Mouse (Mus musculus) right cerebral cortex, postnatal 4 days (tissue): ENCODE measurements around the gene Ctdspl.

Experiments
- DNase-seq: peaks from one replicate; pipeline ENCODE4 v3.0.0-alpha.2; 2022

Gene Ctdspl

DNA sequence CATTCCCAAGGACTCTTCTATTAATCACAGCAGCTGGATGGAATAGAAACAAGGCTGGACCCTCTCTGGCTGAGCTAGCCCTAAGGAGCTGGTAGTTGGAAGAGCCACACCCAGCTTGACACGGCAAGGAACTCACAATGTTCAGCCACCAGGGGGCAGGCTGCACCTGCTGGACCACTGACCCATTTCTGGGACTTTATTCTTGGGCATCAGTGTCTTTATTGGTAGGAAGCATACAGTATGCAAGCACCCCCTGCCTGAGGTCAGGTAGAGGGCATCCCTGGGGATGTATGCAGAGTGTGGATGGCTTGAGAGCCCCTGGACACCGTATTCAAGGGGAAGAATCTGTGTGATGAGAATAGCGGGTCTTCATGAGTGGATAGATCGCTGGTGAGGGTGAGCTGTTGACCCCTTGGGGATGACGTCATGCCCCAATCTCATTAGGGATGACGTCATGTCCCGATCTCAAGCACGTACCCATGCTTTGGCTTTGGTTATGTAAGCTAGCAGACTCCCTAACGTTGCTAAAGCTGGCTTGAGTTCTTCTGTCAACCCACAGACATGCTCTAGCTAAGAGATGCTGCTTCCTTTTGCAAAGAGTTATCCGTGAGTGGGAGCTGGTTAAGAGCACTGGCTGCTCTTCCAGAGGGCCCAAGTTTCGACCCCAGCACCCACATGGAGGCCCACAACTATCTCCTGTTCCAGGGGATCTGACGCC, 5.3 kb upstream of the Ctdspl start:
- DNase-seq, result peak; percentile 87

DNA sequence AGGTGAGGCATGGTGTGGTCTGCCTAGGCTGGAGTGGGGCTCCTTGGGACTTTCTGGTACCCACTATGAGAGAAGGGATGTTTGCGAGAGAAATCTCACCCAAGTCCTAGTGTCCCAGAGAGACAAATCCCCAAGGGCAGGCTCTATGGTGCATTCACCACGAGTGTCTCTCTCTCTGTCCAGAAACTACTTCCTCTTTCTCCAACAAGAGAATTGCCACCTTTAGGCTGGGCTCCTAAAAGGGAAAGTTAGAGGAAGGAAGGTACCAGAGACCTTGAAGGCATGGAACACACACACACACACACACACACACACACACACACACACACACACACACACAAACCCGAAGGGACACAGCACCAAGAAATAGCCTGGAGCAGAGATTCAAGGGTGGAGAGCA, 4.3 kb upstream of the Ctdspl start:
- DNase-seq, result no peak

- DNase-seq, result no peak
Observed at GRCm38 (mm10) chr9:118924554-118925085, 1.6 kb upstream of the Ctdspl start.

GRCm38 (mm10) chr9:118925286-118926110, 755 bp upstream of the Ctdspl start:
- DNase-seq, result peak; percentile 92

DNA sequence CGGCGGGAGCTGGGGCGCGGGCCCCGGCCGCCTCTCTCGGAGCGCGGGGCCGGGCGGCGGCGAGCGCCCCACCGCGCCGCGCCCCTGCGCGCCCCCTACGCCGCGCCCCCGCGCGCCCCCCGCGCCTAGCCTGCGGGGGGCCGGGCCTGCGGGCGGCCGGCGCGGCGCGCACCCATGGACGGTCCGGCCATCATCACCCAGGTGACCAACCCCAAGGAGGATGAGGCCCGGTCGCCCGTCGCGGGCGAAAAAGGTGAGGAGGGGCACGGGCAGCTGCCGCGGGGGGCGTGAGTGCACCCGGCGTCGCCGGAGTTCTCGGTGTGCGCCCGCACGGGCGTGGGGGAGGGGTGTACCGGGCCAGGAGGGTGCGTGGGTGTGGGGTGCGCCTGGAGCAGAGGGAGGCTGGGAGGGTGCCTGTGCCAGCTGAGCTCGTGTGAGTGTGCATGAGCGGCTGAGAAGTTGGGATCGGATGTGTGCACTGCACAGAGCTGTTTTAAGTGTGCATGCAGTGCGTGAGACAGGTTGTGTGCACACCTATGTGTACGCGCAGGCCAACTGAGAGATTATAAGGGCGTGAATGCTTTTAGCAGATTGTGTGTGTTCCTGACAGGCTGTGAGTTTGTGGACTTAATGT, 552 bp downstream of the Ctdspl start:
- peak; percentile 72 for DNase-seq

GRCm38 (mm10) chr9:118927501-118927900, 1.2 kb downstream of the Ctdspl start:
- DNase-seq, result no peak

GRCm38 (mm10) chr9:118928007-118928406, 1.8 kb downstream of the Ctdspl start:
- DNase-seq, result no peak

DNA sequence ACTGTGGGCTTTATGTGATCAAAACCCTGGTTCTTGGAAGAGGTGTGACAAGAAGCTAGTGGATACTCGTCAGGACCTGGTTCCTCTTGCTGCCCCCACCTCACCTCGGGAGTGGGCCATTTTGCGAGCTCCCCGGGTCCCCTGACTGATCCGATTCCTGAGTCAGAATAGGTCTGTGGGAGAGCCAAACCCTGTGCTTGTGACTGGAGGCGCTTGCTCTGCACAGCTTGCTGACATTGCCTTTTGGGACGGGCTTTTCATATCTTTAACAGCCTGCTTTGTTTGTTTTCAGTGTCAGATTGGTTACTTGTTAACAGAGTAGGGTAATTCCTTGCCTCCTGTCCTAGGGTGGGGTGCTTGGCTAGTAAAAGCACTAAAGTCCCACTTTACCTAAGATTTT, 2.4 kb downstream of the Ctdspl start:
- no peak for DNase-seq

DNA sequence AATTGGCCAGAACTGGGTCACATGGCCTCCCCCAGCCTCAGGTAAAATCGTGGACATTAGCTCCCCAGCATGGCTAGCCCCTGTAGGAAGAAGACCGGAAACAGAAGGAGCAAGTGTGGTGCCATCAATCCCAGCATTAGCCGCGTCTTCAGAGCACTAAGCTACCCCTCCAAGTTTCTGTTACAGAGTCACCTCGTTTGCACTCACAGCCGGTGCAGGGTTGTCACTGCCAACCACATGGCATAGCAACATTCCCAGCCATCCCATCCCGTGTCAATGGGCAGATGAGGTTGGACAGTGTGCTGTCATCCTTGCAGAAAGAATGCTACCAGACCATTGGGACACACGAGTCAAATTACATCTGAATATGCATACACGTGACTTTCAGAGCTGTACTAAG, 4.4 kb downstream of the Ctdspl start:
- DNase-seq, result no peak

GRCm38 (mm10) chr9:118933800-118934199, 7.5 kb downstream of the Ctdspl start:
- DNase-seq, result no peak

DNA sequence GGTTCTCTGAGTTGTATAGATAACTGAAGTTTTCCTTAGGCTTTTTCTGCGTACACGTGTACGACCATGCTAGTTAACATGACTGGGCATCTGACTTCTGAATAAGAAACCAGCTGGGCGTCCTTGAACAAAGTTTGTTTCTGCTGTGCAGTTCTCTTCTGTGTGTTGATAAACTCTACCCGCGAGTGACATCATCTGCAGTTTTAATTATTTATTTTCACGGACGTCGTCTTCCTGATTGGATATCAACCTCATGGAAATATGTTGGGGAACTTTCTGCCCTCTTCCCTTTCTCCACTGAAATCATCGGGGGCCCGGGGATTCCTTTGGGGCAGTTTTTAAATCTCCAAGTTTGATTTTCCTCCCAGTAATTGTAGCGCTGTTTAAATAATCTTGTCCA, 8.1 kb downstream of the Ctdspl start:
- no peak for DNase-seq

- no peak for DNase-seq
Observed at GRCm38 (mm10) chr9:118935098-118935497, 8.8 kb downstream of the Ctdspl start.

GRCm38 (mm10) chr9:118936071-118936470, 9.8 kb downstream of the Ctdspl start:
- no peak for DNase-seq

DNA sequence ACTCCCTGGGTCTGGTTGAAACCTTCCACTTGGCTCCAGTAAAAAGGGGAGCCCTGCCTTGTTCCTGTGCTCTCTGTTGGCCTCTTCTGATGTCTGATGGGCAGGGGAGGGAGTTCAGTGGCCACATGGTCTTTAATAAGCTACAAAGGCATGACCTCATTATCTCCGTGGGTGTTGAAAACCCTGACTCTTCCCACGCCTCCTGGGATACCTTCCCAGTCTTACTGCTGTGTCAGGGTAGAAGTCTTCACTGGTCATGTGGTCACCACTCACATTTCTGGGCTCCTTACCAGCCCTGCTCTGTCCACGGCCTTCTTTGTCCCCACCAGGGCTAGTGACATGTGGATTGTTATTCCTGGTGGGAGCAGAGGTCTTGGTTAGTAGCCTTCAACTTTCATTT, 11.3 kb downstream of the Ctdspl start:
- DNase-seq, result no peak

GRCm38 (mm10) chr9:118939410-118939809, 13.2 kb downstream of the Ctdspl start:
- no peak for DNase-seq

- no peak for DNase-seq
Observed at GRCm38 (mm10) chr9:118939831-118940230, 13.6 kb downstream of the Ctdspl start.

- DNase-seq, result no peak
Observed at GRCm38 (mm10) chr9:118940591-118941207, 14.4 kb downstream of the Ctdspl start.

DNA sequence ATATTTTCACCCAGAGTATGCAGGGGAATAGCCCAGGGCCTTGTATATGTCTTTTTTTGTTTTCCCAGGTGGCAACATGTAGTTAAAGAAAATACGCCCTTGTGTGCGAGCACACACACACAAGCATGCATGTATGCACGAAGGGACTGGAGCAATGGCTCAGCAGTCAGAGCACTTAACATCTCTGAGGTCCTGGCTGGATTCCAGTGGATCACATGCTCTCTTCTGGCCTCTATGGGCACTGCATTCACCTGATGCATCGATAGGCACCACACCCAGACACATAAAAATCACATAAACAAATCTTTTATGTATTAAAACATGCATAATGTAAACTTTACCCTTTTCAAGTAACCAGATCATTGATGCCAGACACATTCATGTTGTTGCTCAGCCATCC, 15.8 kb downstream of the Ctdspl start:
- DNase-seq, result no peak

DNA sequence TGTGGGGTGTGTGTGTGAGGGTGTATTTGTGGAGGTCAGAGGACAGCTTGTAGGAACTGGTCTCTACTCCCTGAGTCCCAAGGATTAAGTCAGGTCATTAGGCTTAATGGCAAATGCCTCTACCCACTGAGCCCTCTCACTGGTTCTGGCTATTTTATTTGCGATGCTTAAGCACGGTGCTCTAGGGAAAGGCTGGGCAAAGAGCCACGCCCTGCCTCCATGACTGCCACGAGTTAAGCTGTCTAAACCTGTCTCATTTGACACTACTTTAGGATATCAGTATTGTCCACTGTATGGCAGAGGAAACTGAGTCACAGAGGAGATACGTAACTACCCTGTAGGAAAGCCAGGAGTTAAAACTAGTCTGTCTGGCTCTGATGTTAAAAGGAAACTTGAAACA, 17.7 kb downstream of the Ctdspl start:
- DNase-seq, result no peak

- no peak for DNase-seq
Observed at GRCm38 (mm10) chr9:118944388-118944787, 18.1 kb downstream of the Ctdspl start.

GRCm38 (mm10) chr9:118948486-118948885, 22.2 kb downstream of the Ctdspl start:
- DNase-seq, result no peak

DNA sequence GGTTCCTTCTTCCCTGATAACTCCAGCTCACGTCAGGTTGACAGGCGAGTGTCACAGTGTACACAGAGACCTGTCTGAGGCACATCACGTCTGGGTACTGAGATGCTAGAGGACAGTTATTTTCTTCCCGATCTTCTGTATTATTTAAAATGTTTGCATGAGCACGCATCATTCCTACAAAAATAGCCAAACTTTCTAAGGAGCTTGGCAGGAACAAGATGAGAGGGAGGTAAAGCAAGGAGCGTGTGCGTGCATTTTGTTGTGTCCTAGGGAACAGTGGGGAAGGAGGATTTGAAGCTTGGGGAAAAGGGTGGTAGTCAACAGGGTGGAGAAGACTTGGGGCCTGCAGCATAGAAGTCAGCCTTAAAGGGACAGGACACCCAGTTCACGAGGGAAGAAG, 22.9 kb downstream of the Ctdspl start:
- DNase-seq, result no peak

- no peak for DNase-seq
Observed at GRCm38 (mm10) chr9:118949654-118950053, 23.4 kb downstream of the Ctdspl start.
